Mouse (Mus musculus): ENCODE data around the gene Armc9. TPM values are rescaled to one million over a fixed set of nuclear protein-coding genes. Genes with fewer than 3 reads are reported as not detected.

The Armc9 gene
- total and polyA plus RNA-seq, 3 experiments: 7.2 to 12.0 TPM; not detected in 1

DNA sequence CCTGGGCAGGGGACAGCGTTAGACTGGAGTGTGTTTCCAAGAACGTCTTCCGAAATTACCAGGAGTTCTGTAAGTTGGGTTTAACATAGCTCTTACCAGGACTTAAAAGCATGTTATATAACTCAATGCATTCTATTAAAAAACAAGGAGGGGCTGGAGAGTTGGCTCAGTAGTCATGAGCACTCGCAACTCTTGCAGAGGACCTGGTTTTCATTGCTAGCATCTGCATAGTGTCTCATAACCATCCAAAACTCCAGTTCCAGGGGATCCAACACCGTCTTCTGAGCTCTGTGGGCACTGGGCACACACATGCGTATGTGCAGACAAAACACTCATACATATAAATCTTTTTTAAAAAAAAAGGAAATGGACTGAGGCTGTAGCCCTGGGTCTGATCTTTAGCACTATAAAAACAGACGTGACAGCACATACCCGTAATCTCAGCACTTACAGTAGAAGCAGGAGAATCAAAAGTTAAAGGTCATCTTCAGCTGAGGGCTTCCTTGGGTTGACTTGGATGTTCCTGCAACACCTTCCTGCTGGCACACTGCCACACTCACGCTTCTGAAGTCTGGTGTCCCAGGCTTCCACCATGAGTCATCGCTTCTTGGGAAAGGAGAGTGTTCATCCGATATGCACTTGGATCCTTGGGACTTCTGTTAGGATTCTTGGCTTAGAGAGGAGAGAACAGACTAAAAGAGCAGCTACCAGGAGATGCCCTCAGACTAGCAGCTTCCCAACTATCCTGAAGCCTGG lies 127.4 kb downstream of the Armc9 start:
- no peaks in the 10 kb centered on the region for H3K36me3 ChIP-seq (ENCODE audit: control insufficient read depth in 1 of 2, insufficient read depth in 2 of 2, low read length in 2 of 2)
- H3K9ac ChIP-seq (ENCODE audit: control insufficient read depth, low read depth, low read length, poor library complexity, severe bottlenecking): no peak overlapping the region
- no peaks in the 10 kb centered on the region for H3K9me3 ChIP-seq (replicated peaks; ENCODE audit: insufficient read depth, low read length)
- no peak overlapping the region for H3K4me3 ChIP-seq (ENCODE audit: control insufficient read depth in 1 of 2, insufficient read depth in 1 of 2, low read depth in 2 of 2, low read length in 2 of 2)
- H3K4me1 ChIP-seq (ENCODE audit: control insufficient read depth in 1 of 2, insufficient read depth in 2 of 2, low read length in 2 of 2): no peaks in the 10 kb centered on the region
- DNase-seq (ENCODE audit: low read depth, low spot score): no peak
- no peak overlapping the region for H3K27ac ChIP-seq (ENCODE audit: control insufficient read depth, low read depth, low read length)
- TF ChIP-seq USF1 (IDR thresholded peaks at IDR 0.05; ENCODE audit: low read depth, low read length): no peak
- no peak for TF ChIP-seq CHD1 (IDR thresholded peaks at IDR 0.05; ENCODE audit: low read depth, low read length)
- H3K27me3 ChIP-seq (ENCODE audit: control insufficient read depth in 1 of 2, insufficient read depth in 2 of 2, low read length in 2 of 2): no peaks in the 10 kb centered on the region; a peak in 1 of 4 replicates
- H3K79me2 ChIP-seq (ENCODE audit: control insufficient read depth, insufficient read depth, low read length, poor library complexity): no peaks in the 10 kb centered on the region

DNA sequence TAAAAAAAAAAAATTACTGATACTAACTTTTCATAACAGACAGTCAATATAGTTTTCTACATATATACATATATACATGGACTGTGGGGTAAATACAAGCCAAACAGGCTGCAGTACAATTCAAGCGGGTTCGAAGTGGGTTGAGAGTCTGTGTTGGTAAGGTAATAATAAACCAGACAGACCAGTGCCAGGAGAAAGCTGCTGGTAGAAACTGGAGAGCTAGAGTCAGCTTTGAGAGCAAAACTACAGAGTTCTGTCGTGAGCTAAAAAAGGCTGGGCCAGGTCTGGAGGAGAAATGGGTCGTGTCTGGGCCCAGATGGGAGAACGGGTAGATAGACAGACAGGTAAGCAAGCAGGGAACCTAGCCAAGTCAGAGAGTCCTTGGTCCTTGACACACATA lies 129.5 kb downstream of the Armc9 start:
- Histone ChIP-seq H3K27ac (ENCODE audit: control insufficient read depth, low read depth, low read length) (no peak overlapping the region), H3K4me3 (ENCODE audit: control insufficient read depth in 1 of 2, insufficient read depth in 1 of 2, low read depth in 2 of 2, low read length in 2 of 2) (no peak overlapping the region), H3K36me3 (ENCODE audit: control insufficient read depth in 1 of 2, insufficient read depth in 2 of 2, low read length in 2 of 2) (no peaks in the 10 kb centered on the region), H3K4me1 (ENCODE audit: control insufficient read depth in 1 of 2, insufficient read depth in 2 of 2, low read length in 2 of 2) (no peaks in the 10 kb centered on the region), H3K27me3 (ENCODE audit: control insufficient read depth in 1 of 2, insufficient read depth in 2 of 2, low read length in 2 of 2) (no peaks in the 10 kb centered on the region; a peak in 1 of 4 replicates), H3K79me2 (ENCODE audit: control insufficient read depth, insufficient read depth, low read length, poor library complexity) (no peaks in the 10 kb centered on the region), H3K9ac (ENCODE audit: control insufficient read depth, low read depth, low read length, poor library complexity, severe bottlenecking) (no peak overlapping the region), H3K9me3 (replicated peaks; ENCODE audit: insufficient read depth, low read length) (no peaks in the 10 kb centered on the region)
- DNase-seq (ENCODE audit: low read depth, low spot score): no peak
- TF ChIP-seq MYC (IDR thresholded peaks at IDR 0.05; ENCODE audit: low read depth, low read length): no peak
- no peak for TF ChIP-seq GABPA (IDR thresholded peaks at IDR 0.05; ENCODE audit: low read depth, low read length)
- no peak for TF ChIP-seq POLR2AphosphoS5 (IDR thresholded peaks at IDR 0.05; ENCODE audit: borderline replicate concordance, low read depth, low read length)

- Histone ChIP-seq H3K9ac (ENCODE audit: control insufficient read depth, low read depth, low read length, poor library complexity, severe bottlenecking) (no peak overlapping the region), H3K27me3 (ENCODE audit: control insufficient read depth in 1 of 2, insufficient read depth in 2 of 2, low read length in 2 of 2) (no peaks in the 10 kb centered on the region; a peak in 1 of 4 replicates), H3K4me1 (ENCODE audit: control insufficient read depth in 1 of 2, insufficient read depth in 2 of 2, low read length in 2 of 2) (no peaks in the 10 kb centered on the region), H3K27ac (ENCODE audit: control insufficient read depth, low read depth, low read length) (no peak overlapping the region), H3K4me3 (ENCODE audit: control insufficient read depth in 1 of 2, insufficient read depth in 1 of 2, low read depth in 2 of 2, low read length in 2 of 2) (no peak overlapping the region), H3K36me3 (ENCODE audit: control insufficient read depth in 1 of 2, insufficient read depth in 2 of 2, low read length in 2 of 2) (no peaks in the 10 kb centered on the region), H3K9me3 (replicated peaks; ENCODE audit: insufficient read depth, low read length) (no peaks in the 10 kb centered on the region), H3K79me2 (ENCODE audit: control insufficient read depth, insufficient read depth, low read length, poor library complexity) (no peaks in the 10 kb centered on the region)
- TF ChIP-seq CHD2 (IDR thresholded peaks at IDR 0.05; ENCODE audit: low read length): no peak
- DNase-seq (ENCODE audit: low read depth, low spot score): no peak
Observed at GRCm38 (mm10) chr1:86285295-86285694, 130.7 kb downstream of the Armc9 start.

GRCm38 (mm10) chr1:86287473-86287872 lies 132.9 kb downstream of the Armc9 start:
- Histone ChIP-seq H3K27ac (ENCODE audit: control insufficient read depth, low read depth, low read length) (no peak overlapping the region), H3K9ac (ENCODE audit: control insufficient read depth, low read depth, low read length, poor library complexity, severe bottlenecking) (no peak overlapping the region), H3K9me3 (replicated peaks; ENCODE audit: insufficient read depth, low read length) (no peaks in the 10 kb centered on the region), H3K4me3 (ENCODE audit: control insufficient read depth in 1 of 2, insufficient read depth in 1 of 2, low read depth in 2 of 2, low read length in 2 of 2) (no peak overlapping the region), H3K4me1 (ENCODE audit: control insufficient read depth in 1 of 2, insufficient read depth in 2 of 2, low read length in 2 of 2) (no peaks in the 10 kb centered on the region), H3K36me3 (ENCODE audit: control insufficient read depth in 1 of 2, insufficient read depth in 2 of 2, low read length in 2 of 2) (no peaks in the 10 kb centered on the region), H3K79me2 (ENCODE audit: control insufficient read depth, insufficient read depth, low read length, poor library complexity) (no peaks in the 10 kb centered on the region), H3K27me3 (ENCODE audit: control insufficient read depth in 1 of 2, insufficient read depth in 2 of 2, low read length in 2 of 2) (no peaks in the 10 kb centered on the region; a peak in 2 of 4 replicates)
- TF ChIP-seq SMC3 (IDR thresholded peaks at IDR 0.05; ENCODE audit: low read depth, low read length) (no peak), TBP (IDR thresholded peaks at IDR 0.05; ENCODE audit: low read depth, low read length) (no peak), HCFC1 (IDR thresholded peaks at IDR 0.05; ENCODE audit: low read depth, low read length) (no peak)
- no peak for DNase-seq (ENCODE audit: low read depth, low spot score)
